Mouse (Mus musculus): ENCODE data around the gene Nfyc.

GRCm38 (mm10) chr4:120800691-120801090 is 30.7 kb downstream of the Nfyc start:
- TF ChIP-seq CTCF (IDR thresholded peaks at IDR 0.05; ENCODE audit: low read depth) (no peak), EP300 (IDR thresholded peaks at IDR 0.05; ENCODE audit: low read depth) (no peak)

Data from liver, embryonic 14.5 days (tissue).